Mouse (Mus musculus): ENCODE measurements at regions not wholly inside any gene's neighbourhood (a gene's known extent, or its start where the extent isn't known, plus 50 kb on each side); places are given as distances from the start of the nearest gene placed in this dataset.

- TF ChIP-seq CTCF (IDR thresholded peaks at IDR 0.05; ENCODE audit: low read depth): no peak
- TF ChIP-seq EP300 (IDR thresholded peaks at IDR 0.05; ENCODE audit: low read depth): no peak
Observed at GRCm38 (mm10) chr15:63694150-63694549, 150.8 kb downstream of the Gsdmc2 start.
